9 mouse cellular contexts compared by ENCODE assay signal in the genomic region with DNA sequence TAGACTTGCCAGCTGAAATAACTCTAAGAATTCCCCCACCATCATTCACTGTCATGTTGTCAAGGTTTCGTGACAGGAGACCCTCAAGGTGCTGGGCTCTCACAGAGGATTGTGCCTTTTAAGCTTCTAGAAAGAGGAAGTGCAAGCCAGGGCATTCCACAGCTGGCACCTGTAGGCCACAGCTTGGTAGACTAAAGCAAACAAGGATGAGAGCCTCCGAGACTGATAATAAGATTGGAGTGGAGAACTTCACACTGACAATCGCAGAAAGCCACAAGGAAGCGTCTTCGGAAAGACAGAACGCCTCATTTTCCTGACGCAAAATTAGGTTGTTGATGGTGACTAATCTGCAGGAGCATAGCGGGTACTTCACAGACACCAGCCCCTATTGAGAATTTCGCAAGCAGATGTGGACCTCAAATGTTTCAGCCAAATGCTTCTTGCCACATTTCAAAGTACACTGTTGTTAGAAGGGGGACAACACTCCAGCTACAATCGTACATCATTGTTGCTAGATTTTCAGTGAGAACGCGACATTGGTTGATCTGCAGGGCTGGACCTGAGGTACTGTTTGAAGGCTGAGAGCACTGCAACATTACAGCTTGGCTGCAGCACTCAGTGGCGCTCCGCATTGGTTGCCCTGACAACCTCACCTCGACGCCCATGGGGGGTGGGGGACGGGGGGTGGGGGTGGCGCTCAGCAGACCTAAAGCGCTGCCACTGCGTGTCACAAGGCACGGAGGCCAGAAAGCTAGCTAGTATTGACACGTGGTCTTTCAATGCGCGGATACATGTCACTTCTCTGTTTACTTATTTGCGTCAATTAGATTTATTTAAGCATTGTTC. TPM values are rescaled to one million over a fixed set of nuclear protein-coding genes. Genes with fewer than 3 reads are reported as not detected.
A peak's percentile ranks its signal among the peaks of the same experiment; 100 is the strongest.
DNase-seq lines count a peak whose midpoint lies in the region; ATAC-seq and TF ChIP-seq lines count a peak whose summit lies in the region.
"Had no signal": no experiment of that assay in that cellular context is flagged by ENCODE, and none has a peak within 500 bp of the region (broad histone marks: within the 10 kb centered on the region; RNA-seq: fewer than 3 reads in every experiment).

No protein-coding gene starts in this region.

- no peak overlapping the region for H3K9ac ChIP-seq in heart, embryonic 16.5 days (ENCODE audit: low read length)
- H3K9ac ChIP-seq in forebrain, embryonic 12.5 days: no peak overlapping the region
- H3K9ac ChIP-seq in liver, adult 2 months (ENCODE audit: low read depth, low read length): no peak overlapping the region

- peaks cover 27% of the 10 kb centered on the region for H3K27me3 ChIP-seq in heart, embryonic 16.5 days (ENCODE audit: control insufficient read depth, insufficient read depth, low read length)
- peaks cover 33% of the 10 kb centered on the region for H3K27me3 ChIP-seq in forebrain, embryonic 12.5 days
- H3K27me3 ChIP-seq in liver, adult 2 months (ENCODE audit: control insufficient read depth, insufficient read depth, low read length): no peaks in the 10 kb centered on the region

- DNase-seq in heart, adult 9 months (ENCODE audit: low spot score in 2 of 2): no peak
- DNase-seq in MN1 (ENCODE audit: low spot score): peak; percentile 31
- peak; percentile 79 for DNase-seq in liver, adult 2 months (ENCODE audit: extremely low read depth, low read depth, low spot score)
- DNase-seq in urinary bladder, adult 18-20 months (ENCODE audit: low spot score in 2 of 2): no peak
- DNase-seq in heart, postnatal 4 days: no peak

- no peaks in the 10 kb centered on the region for H3K79me2 ChIP-seq in liver, adult 2 months (ENCODE audit: control insufficient read depth, insufficient read depth, low read length)

- no peak for TF ChIP-seq CTCF in liver, adult 2 months (IDR thresholded peaks at IDR 0.05; ENCODE audit: low read depth, low read length)
- no peak for TF ChIP-seq CTCF in olfactory bulb, adult 2 months (IDR thresholded peaks at IDR 0.05; ENCODE audit: insufficient read depth, low read depth, low read length)

- 0 out of 2 replicates have a peak, but pooled peaks have one; percentile 18 for ATAC-seq in heart, embryonic 16.5 days (replicated peaks; ENCODE audit: extremely low read depth, insufficient read depth, low FRiP score)
- peak; percentile 88 for ATAC-seq in forebrain, embryonic 12.5 days (ENCODE audit: low FRiP score)

- WGBS in heart, embryonic 16.5 days: 17% methylated on average over 25 of the region's 25 CpGs
- WGBS in forebrain, embryonic 12.5 days: 24% methylated on average over 25 of the region's 25 CpGs
- WGBS in liver, adult 2 months: 7% methylated on average over 25 of the region's 25 CpGs
- 20% methylated on average over 25 of the region's 25 CpGs for WGBS in olfactory bulb, adult 2 months

- TF ChIP-seq POLR2A in liver, adult 2 months (IDR thresholded peaks at IDR 0.05; ENCODE audit: extremely low read depth, insufficient read depth, low read length): no peak
- no peak for TF ChIP-seq POLR2A in olfactory bulb, adult 2 months (IDR thresholded peaks at IDR 0.05; ENCODE audit: insufficient read depth, low read depth, low read length)

- peak overlapping the region; percentile 30 for H3K4me3 ChIP-seq in heart, embryonic 16.5 days (ENCODE audit: low read length)
- H3K4me3 ChIP-seq in forebrain, embryonic 12.5 days (replicated peaks): peak overlapping the region; percentile 8; the same call in 1 of the 2 replicates
- H3K4me3 ChIP-seq in liver, adult 2 months (ENCODE audit: insufficient read depth, low read depth, low read length): no peak overlapping the region; the same call in 1 of the 2 replicates
- H3K4me3 ChIP-seq in olfactory bulb, adult 2 months (ENCODE audit: insufficient read depth, low read depth, low read length): no peak overlapping the region

- H3K36me3 ChIP-seq in heart, embryonic 16.5 days (ENCODE audit: control insufficient read depth, insufficient read depth): no peaks in the 10 kb centered on the region
- no peaks in the 10 kb centered on the region for H3K36me3 ChIP-seq in forebrain, embryonic 12.5 days (replicated peaks)
- H3K36me3 ChIP-seq in liver, adult 2 months (ENCODE audit: control insufficient read depth, insufficient read depth, low read length): no peaks in the 10 kb centered on the region

- H3K4me2 ChIP-seq in heart, embryonic 16.5 days (ENCODE audit: low read depth, low read length): peak overlapping the region; percentile 62
- H3K4me2 ChIP-seq in forebrain, embryonic 12.5 days: peak overlapping the region; percentile 45

- no peak overlapping the region for H3K27ac ChIP-seq in heart, embryonic 16.5 days (ENCODE audit: low read length)
- H3K27ac ChIP-seq in forebrain, embryonic 12.5 days: peak overlapping the region; percentile 53; the same call in 1 of the 2 replicates
- no peak overlapping the region for H3K27ac ChIP-seq in liver, adult 2 months (replicated peaks; ENCODE audit: insufficient read depth, low read depth, low read length)
- H3K27ac ChIP-seq in olfactory bulb, adult 2 months (ENCODE audit: insufficient read depth, low read depth, low read length): peak overlapping the region; percentile 60

- H3K9me3 ChIP-seq in heart, embryonic 16.5 days (replicated peaks; ENCODE audit: control insufficient read depth, low read length): no peaks in the 10 kb centered on the region
- H3K9me3 ChIP-seq in forebrain, embryonic 12.5 days: no peaks in the 10 kb centered on the region

- no peaks in the 10 kb centered on the region for H3K4me1 ChIP-seq in heart, embryonic 16.5 days (ENCODE audit: control insufficient read depth, insufficient read depth, low read length)
- H3K4me1 ChIP-seq in forebrain, embryonic 12.5 days: peaks cover 9% of the 10 kb centered on the region
- peaks cover 8% of the 10 kb centered on the region for H3K4me1 ChIP-seq in liver, adult 2 months (ENCODE audit: control insufficient read depth, insufficient read depth, low read length)
- peaks cover 3% of the 10 kb centered on the region; the same call in 1 of the 2 replicates for H3K4me1 ChIP-seq in olfactory bulb, adult 2 months (ENCODE audit: control insufficient read depth, insufficient read depth, low read length)

RNA-seq across cellular contexts. Expression of a gene that starts 32.5 kb away (rescaled TPM):
- not detected in 2 replicates for polyA plus RNA-seq in heart, embryonic 16.5 days (2015; fragmentation: Nextera tagmentation; extraction: Ambion mirVana)
- not detected in 2 replicates for polyA plus RNA-seq in forebrain, embryonic 12.5 days (2016; fragmentation: Nextera tagmentation; extraction: Ambion mirVana)
- total RNA-seq in liver, adult 2 months (2014; rRNA removed): 0.09 and 0.27 TPM in 2 replicates
- 0.05 and 0.25 TPM in 2 replicates for polyA plus RNA-seq in liver, adult 2 months (2012; rRNA removed)
- not detected in 2 replicates for polyA plus RNA-seq in olfactory bulb, adult 2 months (2012; ENCODE audit: insufficient read depth, insufficient read length, low replicate concordance, missing spikeins)
- total RNA-seq in heart, postnatal 4 days (2021): not detected
- total RNA-seq: left cerebral cortex, adult 18-20 months had no signal

Comparison
In these comparisons a context has a peak if more than half of its experiments do, and no peak if none do; other contexts are left out.
1. H3K27ac ChIP-seq: peak in forebrain, embryonic 12.5 days (single experiment) and olfactory bulb, adult 2 months (single experiment); none in heart, embryonic 16.5 days (single experiment) and liver, adult 2 months (single experiment).
2. H3K4me3 ChIP-seq: peak in heart, embryonic 16.5 days (single experiment) and forebrain, embryonic 12.5 days (single experiment); none in liver, adult 2 months (single experiment) and olfactory bulb, adult 2 months (single experiment).
3. DNase-seq: peak in MN1 (single experiment) and liver, adult 2 months (single experiment); none in heart, adult 9 months (0 of 2), urinary bladder, adult 18-20 months (0 of 2) and heart, postnatal 4 days (single experiment).